Mouse (Mus musculus) stomach, postnatal 0 days (tissue): ENCODE results near the gene Fam206a.

Experiments used
- CTCF ChIP-seq: IDR thresholded peaks from 2 replicates; pipeline ENCODE4 v1.5.1; 2016; ENCODE audit warnings: antibody characterized with exemption, low read depth, mild to moderate bottlenecking, moderate library complexity
- EP300 ChIP-seq: optimal IDR thresholded peaks from 2 replicates; pipeline ENCODE3; 2016; ENCODE audit warnings: antibody characterized with exemption

DNA sequence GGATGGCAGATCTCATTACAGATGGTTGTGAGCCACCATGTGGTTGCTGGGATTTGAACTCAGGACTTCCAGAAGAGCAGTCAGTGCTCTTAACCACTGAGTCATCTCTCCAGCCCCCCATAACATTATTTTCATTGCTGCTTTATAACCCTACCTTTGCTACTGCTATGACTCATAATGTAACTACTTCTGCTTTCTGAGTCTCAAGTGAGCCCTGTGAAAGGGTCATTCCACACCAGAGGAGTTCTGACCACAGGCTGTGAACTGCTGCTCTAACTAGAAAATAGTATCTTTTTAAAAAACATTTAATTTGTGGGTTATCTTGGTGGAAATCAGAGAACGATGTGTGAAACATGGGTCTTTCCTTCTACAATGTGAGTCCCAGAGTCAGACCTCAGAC is 44.5 kb upstream of the Fam206a start:
- TF ChIP-seq CTCF (no peak), EP300 (no peak)
